Mouse (Mus musculus): ENCODE data around the gene Agap1. TPM values are rescaled to one million over a fixed set of nuclear protein-coding genes. Genes with fewer than 3 reads are reported as not detected.

Agap1 gene
- total and polyA plus RNA-seq, 2 experiments from 2014 or later, result 45.9 to 175 TPM

GRCm38 (mm10) chr1:89674681-89675080 is 220.1 kb downstream of the Agap1 start:
- H3K4me3 ChIP-seq (ENCODE audit: low read depth, low read length), result no peak overlapping the region
- H3K4me1 ChIP-seq (ENCODE audit: insufficient read depth, low read length), result 0 out of 2 replicates have a peak, but pooled peaks cover 3% of the 10 kb centered on the region
- H3K27ac ChIP-seq (ENCODE audit: low read depth, low read length), result no peak overlapping the region
- no peak overlapping the region for H3K9ac ChIP-seq (replicated peaks; ENCODE audit: low read length, poor library complexity, severe bottlenecking)
- H3K9me3 ChIP-seq (ENCODE audit: low read length), result no peaks in the 10 kb centered on the region
- DNase-seq (ENCODE audit: low spot score) (no peak), ATAC-seq (ENCODE audit: low FRiP score) (no peak)
- TF ChIP-seq CTCF (IDR thresholded peaks at IDR 0.05), result no peak
- H3K36me3 ChIP-seq (ENCODE audit: insufficient read depth, low read length), result peaks cover 40% of the 10 kb centered on the region
- no peaks in the 10 kb centered on the region for H3K27me3 ChIP-seq (ENCODE audit: insufficient read depth, low read length)
- 39% methylated on average over 9 of the region's 9 CpGs for WGBS
- H3K4me2 ChIP-seq (ENCODE audit: low read depth, low read length, poor library complexity, severe bottlenecking), result no peak overlapping the region

- no peak for ATAC-seq (ENCODE audit: low FRiP score)
- no peak overlapping the region for H3K4me2 ChIP-seq (ENCODE audit: low read depth, low read length, poor library complexity, severe bottlenecking)
- WGBS, result 77% methylated on average over 4 of the region's 4 CpGs
- H3K27me3 ChIP-seq (ENCODE audit: insufficient read depth, low read length), result no peaks in the 10 kb centered on the region
- H3K27ac ChIP-seq (ENCODE audit: low read depth, low read length), result no peak overlapping the region
- peaks cover 33% of the 10 kb centered on the region for H3K36me3 ChIP-seq (ENCODE audit: insufficient read depth, low read length)
- no peak overlapping the region for H3K4me3 ChIP-seq (ENCODE audit: low read depth, low read length)
- no peaks in the 10 kb centered on the region for H3K9me3 ChIP-seq (ENCODE audit: low read length)
- H3K4me1 ChIP-seq (ENCODE audit: insufficient read depth, low read length), result 0 out of 2 replicates have a peak, but pooled peaks cover 3% of the 10 kb centered on the region
- peak; percentile 69 for DNase-seq (ENCODE audit: low spot score)
- no peak overlapping the region for H3K9ac ChIP-seq (replicated peaks; ENCODE audit: low read length, poor library complexity, severe bottlenecking)
- peak; percentile 72 for TF ChIP-seq CTCF (IDR thresholded peaks at IDR 0.05)
Observed at GRCm38 (mm10) chr1:89676411-89676810, 221.8 kb downstream of the Agap1 start.

- DNase-seq (ENCODE audit: low spot score) (no peak), ATAC-seq (ENCODE audit: low FRiP score) (no peak)
- Histone ChIP-seq H3K9ac (replicated peaks; ENCODE audit: low read length, poor library complexity, severe bottlenecking) (no peak overlapping the region), H3K27ac (ENCODE audit: low read depth, low read length) (no peak overlapping the region), H3K4me1 (ENCODE audit: insufficient read depth, low read length) (0 out of 2 replicates have a peak, but pooled peaks cover 3% of the 10 kb centered on the region), H3K4me2 (ENCODE audit: low read depth, low read length, poor library complexity, severe bottlenecking) (no peak overlapping the region), H3K36me3 (ENCODE audit: insufficient read depth, low read length) (peaks cover 27% of the 10 kb centered on the region; the same call in 1 of the 2 replicates), H3K9me3 (ENCODE audit: low read length) (no peaks in the 10 kb centered on the region), H3K27me3 (ENCODE audit: insufficient read depth, low read length) (no peaks in the 10 kb centered on the region), H3K4me3 (ENCODE audit: low read depth, low read length) (no peak overlapping the region)
- 81% methylated on average over 7 of the region's 7 CpGs for WGBS
- TF ChIP-seq CTCF (IDR thresholded peaks at IDR 0.05), result no peak
Observed at GRCm38 (mm10) chr1:89680673-89681072, 226.1 kb downstream of the Agap1 start.

DNA sequence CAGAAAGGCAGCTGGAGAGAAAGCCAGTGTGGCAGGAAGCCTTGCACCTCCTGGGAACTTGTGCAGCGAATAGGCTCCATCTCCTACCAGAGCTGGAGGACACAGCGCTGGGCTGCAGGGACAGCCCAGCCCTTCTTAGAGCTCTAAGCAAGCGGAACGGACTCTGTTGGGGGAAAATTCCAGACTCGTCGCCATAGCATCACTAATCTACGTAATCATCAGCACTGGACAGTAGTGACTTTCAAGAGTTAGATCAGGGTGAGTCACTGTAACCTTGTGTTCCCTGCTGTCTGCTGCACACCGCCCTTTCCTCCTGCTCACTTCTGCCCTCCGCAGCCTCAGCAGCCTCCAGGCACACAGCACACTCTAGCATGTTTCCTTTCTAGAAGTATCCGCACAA is 234.3 kb downstream of the Agap1 start:
- TF ChIP-seq CTCF (IDR thresholded peaks at IDR 0.05), result no peak
- no peak overlapping the region for H3K9ac ChIP-seq (replicated peaks; ENCODE audit: low read length, poor library complexity, severe bottlenecking)
- H3K4me1 ChIP-seq (ENCODE audit: insufficient read depth, low read length), result 0 out of 2 replicates have a peak, but pooled peaks cover 8% of the 10 kb centered on the region
- 46% methylated on average over 10 of the region's 10 CpGs for WGBS
- ATAC-seq (ENCODE audit: low FRiP score) (0 out of 2 replicates have a peak, but pooled peaks have one; percentile 61), DNase-seq (ENCODE audit: low spot score) (no peak)
- peaks cover 23% of the 10 kb centered on the region; the same call in 1 of the 2 replicates for H3K36me3 ChIP-seq (ENCODE audit: insufficient read depth, low read length)
- H3K27ac ChIP-seq (ENCODE audit: low read depth, low read length), result peak overlapping the region; percentile 38; the same call in 1 of the 2 replicates
- H3K4me2 ChIP-seq (ENCODE audit: low read depth, low read length, poor library complexity, severe bottlenecking), result no peak overlapping the region
- H3K27me3 ChIP-seq (ENCODE audit: insufficient read depth, low read length), result no peaks in the 10 kb centered on the region
- no peaks in the 10 kb centered on the region for H3K9me3 ChIP-seq (ENCODE audit: low read length)
- no peak overlapping the region for H3K4me3 ChIP-seq (ENCODE audit: low read depth, low read length)

DNA sequence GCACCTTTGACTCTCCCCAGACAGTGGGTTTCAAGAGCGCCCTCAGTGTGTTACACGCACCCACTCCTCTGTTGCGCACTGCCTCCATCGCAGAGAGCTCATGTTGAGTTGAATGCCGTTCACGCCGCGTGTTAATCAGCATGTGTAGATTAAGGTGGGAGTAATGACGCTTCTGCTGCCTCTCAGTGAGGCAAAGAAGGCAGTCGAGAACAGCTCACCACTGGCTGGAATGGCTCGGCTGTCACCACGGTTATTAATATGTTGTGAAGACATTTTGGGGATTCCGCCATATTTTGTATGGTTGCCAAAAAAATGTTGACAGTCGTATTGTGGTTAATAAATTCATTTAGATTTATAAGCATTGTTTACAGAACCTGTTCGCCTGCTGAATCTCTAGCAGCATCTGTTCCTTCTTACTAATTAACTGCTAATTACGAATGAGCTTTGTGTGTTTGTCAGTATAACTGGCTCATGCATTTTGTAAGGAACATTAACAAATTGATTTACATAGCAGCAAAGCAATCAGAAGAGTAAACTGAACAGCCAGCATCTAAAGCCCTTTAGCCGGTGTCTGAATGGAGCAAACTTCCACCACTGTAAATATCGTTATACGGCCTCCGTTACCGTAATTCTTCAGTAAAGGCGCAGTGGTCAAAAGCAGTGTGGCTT is 235.1 kb downstream of the Agap1 start:
- DNase-seq (ENCODE audit: low spot score), result no peak
- WGBS, result 72% methylated on average over 22 of the region's 22 CpGs

DNA sequence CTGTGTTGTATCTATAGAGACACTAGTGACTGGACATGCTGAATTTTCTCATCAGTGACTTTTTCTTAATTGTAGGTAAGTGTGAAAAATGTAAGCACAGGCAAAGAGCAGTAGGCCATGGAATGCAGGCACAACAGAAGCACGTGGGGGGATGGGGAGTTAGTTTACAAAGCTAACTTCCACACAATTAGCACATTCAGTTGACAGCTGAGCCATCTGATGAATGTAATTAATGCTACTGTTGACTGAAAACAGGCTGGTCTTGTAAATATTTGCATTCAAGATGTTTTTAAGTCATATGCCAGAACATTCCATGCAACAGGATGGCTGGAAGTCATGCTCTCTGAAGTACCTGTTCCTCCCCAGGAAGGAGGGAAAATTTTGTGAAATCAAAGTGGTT is 236.5 kb downstream of the Agap1 start:
- no peaks in the 10 kb centered on the region for H3K27me3 ChIP-seq (ENCODE audit: insufficient read depth, low read length)
- no peak overlapping the region for H3K4me3 ChIP-seq (ENCODE audit: low read depth, low read length)
- TF ChIP-seq CTCF (IDR thresholded peaks at IDR 0.05), result no peak
- ATAC-seq (ENCODE audit: low FRiP score) (no peak), DNase-seq (ENCODE audit: low spot score) (no peak)
- H3K4me2 ChIP-seq (ENCODE audit: low read depth, low read length, poor library complexity, severe bottlenecking), result no peak overlapping the region
- no peaks in the 10 kb centered on the region for H3K9me3 ChIP-seq (ENCODE audit: low read length)
- no peak overlapping the region for H3K9ac ChIP-seq (replicated peaks; ENCODE audit: low read length, poor library complexity, severe bottlenecking)
- H3K36me3 ChIP-seq (ENCODE audit: insufficient read depth, low read length), result peaks cover 12% of the 10 kb centered on the region; the same call in 1 of the 2 replicates
- WGBS, result 65% methylated on average over 1 of the region's 1 CpGs
- no peak overlapping the region for H3K27ac ChIP-seq (ENCODE audit: low read depth, low read length)
- 0 out of 2 replicates have a peak, but pooled peaks cover 8% of the 10 kb centered on the region for H3K4me1 ChIP-seq (ENCODE audit: insufficient read depth, low read length)

More for the DNA sequence above, 235.1 kb downstream of the Agap1 start:
- Histone ChIP-seq H3K4me2 (ENCODE audit: low read depth, low read length, poor library complexity, severe bottlenecking) (no peak overlapping the region), H3K27me3 (ENCODE audit: insufficient read depth, low read length) (no peaks in the 10 kb centered on the region), H3K27ac (ENCODE audit: low read depth, low read length) (no peak overlapping the region), H3K36me3 (ENCODE audit: insufficient read depth, low read length) (peaks cover 20% of the 10 kb centered on the region; the same call in 1 of the 2 replicates), H3K4me1 (ENCODE audit: insufficient read depth, low read length) (0 out of 2 replicates have a peak, but pooled peaks cover 8% of the 10 kb centered on the region), H3K9ac (replicated peaks; ENCODE audit: low read length, poor library complexity, severe bottlenecking) (no peak overlapping the region), H3K9me3 (ENCODE audit: low read length) (no peaks in the 10 kb centered on the region), H3K4me3 (ENCODE audit: low read depth, low read length) (no peak overlapping the region)
- TF ChIP-seq CTCF (IDR thresholded peaks at IDR 0.05), result no peak
- no peak; the same call in 1 of the 2 replicates for ATAC-seq (ENCODE audit: low FRiP score)
